Mouse (Mus musculus) myocyte (in vitro differentiated cells): ENCODE data around the gene Wnt4.

ENCODE experiments used
- MAX ChIP-seq: IDR thresholded peaks from one replicate; pipeline ENCODE4 v1.6.1; 2011; ENCODE audit warnings: low read depth, mild to moderate bottlenecking, control low read depth
- POLR2A ChIP-seq: IDR thresholded peaks from one replicate; pipeline ENCODE4 v1.6.1; 2011; ENCODE audit warnings: low read depth, mild to moderate bottlenecking, control low read depth, moderate library complexity; ENCODE audit not compliant: insufficient read length

- TF ChIP-seq MAX (no peak), POLR2A (no peak)
Observed at GRCm38 (mm10) chr4:137308377-137308776, 31.1 kb downstream of the Wnt4 start.
